Mouse (Mus musculus) intestine, embryonic 16.5 days (tissue): Measurements from ENCODE around the gene Slc12a7. TPM values are rescaled to one million over a fixed set of nuclear protein-coding genes. Genes with fewer than 3 reads are reported as not detected.

Experiments used
- ATAC-seq: fragments of 200-750 bp; cut with Nextera tagmentation; 2 replicates; pipeline ENCODE4 v1.8.0; 2017; ENCODE audit warnings: moderate TSS enrichment, moderate library complexity
- H3K27ac ChIP-seq: fragments of 300-500 bp; sonication (generic); 2 replicates; pipeline ENCODE4 v1.5.1; 2014; ENCODE audit warnings: mild to moderate bottlenecking, low read length
- H3K27me3 ChIP-seq: fragments of 300-500 bp; sonication (generic); replicated peaks from 2 replicates; pipeline ENCODE4 v1.6.1; 2014; ENCODE audit warnings: low read length, control low read depth, mixed read lengths; ENCODE audit not compliant: control insufficient read depth, insufficient read depth
- H3K36me3 ChIP-seq: fragments of 300-500 bp; sonication (generic); 2 replicates; pipeline ENCODE4 v1.6.1; 2014; ENCODE audit warnings: low read length, control low read depth; ENCODE audit not compliant: control insufficient read depth, insufficient read depth
- H3K4me1 ChIP-seq: fragments of 300-500 bp; sonication (generic); 2 replicates; pipeline ENCODE4 v1.6.1; 2014; ENCODE audit warnings: low read length, control low read depth, mixed read lengths; ENCODE audit not compliant: control insufficient read depth, insufficient read depth
- H3K4me2 ChIP-seq: fragments of 300-500 bp; sonication (generic); 2 replicates; pipeline ENCODE4 v1.6.1; 2014; ENCODE audit warnings: low read depth, low read length, control low read depth
- H3K4me3 ChIP-seq: fragments of 300-500 bp; sonication (generic); 2 replicates; pipeline ENCODE4 v1.5.1; 2014; ENCODE audit warnings: mild to moderate bottlenecking, low read length
- H3K9ac ChIP-seq: fragments of 300-500 bp; sonication (generic); 2 replicates; pipeline ENCODE4 v1.6.1; 2014; ENCODE audit warnings: low read depth, low read length
- H3K9me3 ChIP-seq: fragments of 300-500 bp; sonication (generic); 2 replicates; pipeline ENCODE4 v1.6.1; 2016; ENCODE audit warnings: low read length, control low read depth; ENCODE audit not compliant: control insufficient read depth
- WGBS: fragments of 180-500 bp; shearing (Covaris S2); extraction: QIAGEN DNeasy Blood & Tissue Kit; methylation state at CpG from one replicate; pipeline ENCODE4 v1.1.7; 2014; 5-methylcytosine and 5-hydroxymethylcytosine counted together
- polyA plus RNA-seq: library from polyadenylated mRNA; unstranded; fragments of >200 nt; fragmentation: Nextera tagmentation; extraction: Ambion mirVana; gene quantifications from 2 replicates; pipeline ENCODE4 v1.2.1, GENCODE M21; 2015

The Slc12a7 gene
- polyA plus RNA-seq, 1 experiment from 2014 or later, result 28.7 TPM

DNA sequence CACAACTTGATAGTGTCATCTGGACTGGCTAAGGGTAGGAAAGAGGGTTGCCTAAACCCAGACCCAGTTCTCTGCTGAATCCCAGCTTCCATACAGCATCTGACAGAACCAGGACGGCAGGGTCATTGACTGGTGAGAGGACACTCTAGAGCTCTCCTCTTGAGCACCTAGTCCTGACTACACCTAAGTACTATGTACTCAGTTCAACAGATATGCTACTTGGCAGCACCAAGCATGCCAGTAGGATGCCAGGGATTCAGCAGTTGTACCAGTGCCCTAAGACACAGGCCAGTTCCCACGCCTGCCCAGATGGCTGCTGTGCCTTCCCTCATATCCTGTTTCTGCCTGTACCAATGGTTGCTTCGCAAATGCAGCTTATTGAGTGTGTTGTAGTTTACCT, 80.0 kb downstream of the Slc12a7 start:
- Histone ChIP-seq H3K4me2 (no peak overlapping the region), H3K4me3 (no peak overlapping the region), H3K36me3 (peaks cover 6% of the 10 kb centered on the region), H3K27me3 (no peaks in the 10 kb centered on the region), H3K27ac (no peak overlapping the region), H3K9me3 (no peaks in the 10 kb centered on the region), H3K9ac (no peak overlapping the region), H3K4me1 (no peaks in the 10 kb centered on the region)
- no peak for ATAC-seq
- 90% methylated on average over 3 of the region's 3 CpGs for WGBS

DNA sequence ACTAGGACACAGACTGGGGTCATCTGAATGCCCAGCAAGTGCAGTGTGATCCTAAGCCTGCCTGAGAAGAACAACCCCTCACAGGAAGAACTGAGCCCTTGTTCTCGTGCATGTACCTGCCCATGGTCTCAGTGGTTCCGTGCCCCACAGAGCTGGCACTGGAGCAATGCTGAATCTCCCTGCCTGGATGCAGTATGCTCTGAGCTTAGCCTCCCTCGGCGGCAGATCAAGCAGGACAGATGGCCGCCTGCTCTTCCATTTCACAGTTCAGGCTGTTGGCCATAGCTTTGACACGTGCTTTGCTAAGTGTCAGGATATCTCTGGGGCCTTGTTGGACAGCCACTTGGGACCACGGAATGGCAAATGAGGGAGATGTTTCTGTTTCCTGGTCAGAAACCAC, 81.3 kb downstream of the Slc12a7 start:
- Histone ChIP-seq H3K27me3 (no peaks in the 10 kb centered on the region), H3K4me3 (no peak overlapping the region), H3K4me1 (no peaks in the 10 kb centered on the region), H3K9ac (no peak overlapping the region), H3K4me2 (no peak overlapping the region), H3K9me3 (no peaks in the 10 kb centered on the region), H3K36me3 (peaks cover 6% of the 10 kb centered on the region), H3K27ac (no peak overlapping the region)
- WGBS, result 94% methylated on average over 7 of the region's 7 CpGs
- ATAC-seq, result no peak

DNA sequence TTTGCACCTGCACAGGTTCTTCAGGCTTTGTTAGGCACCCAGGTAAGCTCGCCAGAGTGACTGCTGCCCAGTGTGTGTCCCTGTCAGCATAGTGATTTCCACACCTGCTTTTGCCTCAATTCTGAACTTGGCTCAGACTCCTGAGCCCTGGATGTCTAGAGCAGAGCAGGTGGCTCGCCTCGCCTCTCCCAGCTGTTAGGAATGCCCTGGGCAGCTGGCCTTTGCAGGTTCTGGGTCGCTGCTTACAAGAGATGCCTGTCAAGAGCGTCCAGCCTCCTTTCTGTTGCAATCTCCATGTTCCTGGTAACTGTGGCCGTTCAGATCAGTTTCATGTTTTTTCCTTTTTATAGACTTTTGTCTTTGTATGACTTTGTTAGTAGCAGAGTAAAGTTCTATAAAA, 83.4 kb downstream of the Slc12a7 start:
- Histone ChIP-seq H3K9ac (no peak overlapping the region), H3K4me2 (no peak overlapping the region)
- no peak for ATAC-seq

DNA sequence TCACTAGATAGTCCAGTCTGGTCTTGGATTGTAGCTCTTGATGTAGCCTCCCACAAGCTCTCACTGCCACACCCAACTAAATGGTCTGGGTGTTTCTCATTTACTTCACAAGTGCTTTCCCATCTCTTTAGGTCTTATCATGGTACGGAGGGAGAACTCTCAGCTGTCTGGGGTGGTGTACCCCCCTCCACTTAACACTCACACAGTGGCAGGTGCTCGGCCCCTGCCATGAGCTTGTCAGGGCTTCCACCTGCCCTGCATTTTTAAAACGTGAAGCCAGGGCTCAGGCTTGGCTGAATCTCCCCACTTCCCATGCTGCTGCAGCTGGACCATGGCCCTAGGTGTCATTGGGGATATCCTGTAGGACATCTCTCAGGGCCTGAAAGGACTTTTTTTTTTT, 86.0 kb downstream of the Slc12a7 start:
- ATAC-seq, result no peak
- H3K9ac ChIP-seq, result no peak overlapping the region
- H3K27ac ChIP-seq, result no peak overlapping the region
- no peak overlapping the region for H3K4me3 ChIP-seq
- H3K9me3 ChIP-seq, result no peaks in the 10 kb centered on the region
- peaks cover 6% of the 10 kb centered on the region; the same call in 1 of the 2 replicates for H3K4me1 ChIP-seq
- H3K27me3 ChIP-seq, result no peaks in the 10 kb centered on the region
- H3K36me3 ChIP-seq, result peaks cover 6% of the 10 kb centered on the region
- H3K4me2 ChIP-seq, result no peak overlapping the region
- WGBS, result 65% methylated on average over 3 of the region's 3 CpGs

More for the DNA sequence above, 83.4 kb downstream of the Slc12a7 start:
- Histone ChIP-seq H3K27ac (no peak overlapping the region), H3K9me3 (no peaks in the 10 kb centered on the region), H3K27me3 (no peaks in the 10 kb centered on the region), H3K4me3 (no peak overlapping the region), H3K4me1 (no peaks in the 10 kb centered on the region), H3K36me3 (peaks cover 6% of the 10 kb centered on the region)
- WGBS, result 82% methylated on average over 6 of the region's 6 CpGs

DNA sequence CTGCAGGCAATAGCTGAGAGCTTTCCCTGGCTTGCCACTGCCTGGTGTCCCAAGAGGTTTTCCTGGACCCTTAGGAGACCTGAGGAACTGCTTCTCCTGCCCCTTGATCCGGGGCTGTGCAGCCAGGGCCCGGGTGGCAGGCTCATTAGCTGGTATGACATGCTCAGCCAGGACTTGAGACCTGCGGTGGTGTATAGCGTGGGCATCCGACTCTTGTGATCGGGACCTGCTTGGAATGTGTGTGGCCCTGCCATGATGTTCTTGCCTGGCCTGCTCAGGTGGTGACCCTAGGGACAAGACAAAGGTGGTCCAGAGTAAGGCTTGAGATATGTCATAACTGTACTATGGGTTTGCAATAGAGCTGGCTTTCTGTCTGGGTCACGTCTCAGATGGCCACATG, 88.4 kb downstream of the Slc12a7 start:
- no peak overlapping the region for H3K4me3 ChIP-seq
- no peak overlapping the region for H3K27ac ChIP-seq
- no peaks in the 10 kb centered on the region for H3K9me3 ChIP-seq
- no peak for ATAC-seq
- H3K36me3 ChIP-seq, result no peaks in the 10 kb centered on the region; the same call in 1 of the 2 replicates
- WGBS, result 85% methylated on average over 7 of the region's 7 CpGs
- H3K4me2 ChIP-seq, result no peak overlapping the region
- peaks cover 7% of the 10 kb centered on the region; the same call in 1 of the 2 replicates for H3K4me1 ChIP-seq
- no peak overlapping the region for H3K9ac ChIP-seq
- no peaks in the 10 kb centered on the region for H3K27me3 ChIP-seq

DNA sequence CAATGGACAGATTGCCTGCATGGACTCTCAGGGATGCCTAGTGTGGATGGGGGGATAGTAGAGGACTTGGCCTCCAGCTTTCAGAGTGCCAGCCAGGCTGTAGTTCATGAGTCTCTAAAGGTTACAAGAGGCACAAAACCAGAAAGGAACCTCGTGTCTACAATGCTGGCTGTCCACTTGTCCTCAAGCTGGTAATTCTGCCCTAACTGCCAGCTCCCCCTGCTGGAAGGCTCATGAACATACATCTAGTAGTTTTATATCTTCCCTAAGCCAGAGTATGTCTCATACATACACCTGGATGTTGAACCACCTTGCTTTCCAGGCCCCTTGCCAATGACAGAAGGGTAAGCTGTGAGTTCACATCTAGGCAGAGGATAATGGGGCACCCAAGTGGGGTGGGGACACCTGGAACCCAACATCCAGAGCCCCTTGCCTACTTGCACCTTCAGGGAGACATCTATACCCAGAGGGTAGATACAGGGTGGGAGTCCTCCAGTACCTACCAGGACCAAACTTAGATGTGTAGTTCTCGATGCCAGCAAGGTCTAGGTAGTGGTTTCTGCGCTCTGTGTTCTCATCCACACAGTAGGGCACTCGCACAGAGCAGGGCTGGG, 89.4 kb downstream of the Slc12a7 start:
- no peak overlapping the region for H3K9ac ChIP-seq
- H3K27ac ChIP-seq, result no peak overlapping the region
- WGBS, result 59% methylated on average over 4 of the region's 4 CpGs
- H3K4me3 ChIP-seq, result no peak overlapping the region
- H3K27me3 ChIP-seq, result no peaks in the 10 kb centered on the region
- H3K4me2 ChIP-seq, result no peak overlapping the region
- H3K36me3 ChIP-seq, result no peaks in the 10 kb centered on the region
- H3K9me3 ChIP-seq, result no peaks in the 10 kb centered on the region
- H3K4me1 ChIP-seq, result peaks cover 7% of the 10 kb centered on the region; the same call in 1 of the 2 replicates
- ATAC-seq, result peak; percentile 36

DNA sequence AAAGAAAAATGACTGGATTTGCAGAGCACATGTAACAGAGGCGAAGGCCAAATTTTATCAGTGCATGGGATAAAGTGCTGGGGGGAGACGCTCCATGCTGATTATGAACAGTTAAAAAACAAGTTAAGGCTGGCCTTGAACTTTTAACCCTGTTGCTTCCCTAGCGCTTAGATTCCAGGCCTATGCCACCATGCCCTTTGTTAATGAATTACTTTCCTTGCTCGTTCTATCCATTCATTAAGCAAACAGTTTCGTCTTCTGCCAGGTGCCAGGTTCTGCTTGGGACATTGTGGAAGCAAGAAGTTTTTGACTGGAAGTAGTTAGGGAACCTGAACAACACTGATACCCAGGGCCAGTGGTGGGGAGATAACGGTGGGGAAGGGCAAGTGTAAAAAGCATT, 90.8 kb downstream of the Slc12a7 start:
- Histone ChIP-seq H3K36me3 (no peaks in the 10 kb centered on the region), H3K27me3 (no peaks in the 10 kb centered on the region), H3K9ac (no peak overlapping the region), H3K4me3 (no peak overlapping the region), H3K9me3 (no peaks in the 10 kb centered on the region), H3K27ac (no peak overlapping the region), H3K4me1 (peaks cover 7% of the 10 kb centered on the region; the same call in 1 of the 2 replicates), H3K4me2 (no peak overlapping the region)
- 0 out of 2 replicates have a peak, but pooled peaks have one; percentile 26 for ATAC-seq
- WGBS, result 56% methylated on average over 6 of the region's 6 CpGs

DNA sequence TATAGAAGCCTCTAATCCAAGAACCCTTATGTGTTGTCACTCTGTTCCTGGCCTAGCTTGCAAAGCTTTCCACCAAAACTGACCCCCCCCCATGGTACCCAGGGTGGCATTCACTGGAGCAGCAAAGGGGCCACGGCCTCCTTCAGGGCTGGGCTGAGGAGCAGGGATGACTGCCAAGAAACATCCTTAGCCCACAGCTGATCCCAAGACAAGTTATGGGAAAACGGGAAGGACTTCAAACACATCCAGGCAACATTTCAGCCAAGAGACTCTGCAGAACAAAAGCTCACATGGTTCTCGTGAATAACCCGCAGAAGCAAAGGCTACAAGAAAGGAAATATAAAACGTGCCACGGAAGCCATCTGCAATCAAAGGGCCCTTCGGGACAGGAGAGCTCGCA, 94.3 kb downstream of the Slc12a7 start:
- no peaks in the 10 kb centered on the region for H3K36me3 ChIP-seq
- peaks cover 7% of the 10 kb centered on the region; the same call in 1 of the 2 replicates for H3K4me1 ChIP-seq
- H3K4me3 ChIP-seq, result no peak overlapping the region
- 80% methylated on average over 8 of the region's 8 CpGs for WGBS
- no peak for ATAC-seq
- no peak overlapping the region for H3K9ac ChIP-seq
- H3K27ac ChIP-seq, result no peak overlapping the region
- no peaks in the 10 kb centered on the region for H3K9me3 ChIP-seq
- no peak overlapping the region for H3K4me2 ChIP-seq
- H3K27me3 ChIP-seq, result no peaks in the 10 kb centered on the region

DNA sequence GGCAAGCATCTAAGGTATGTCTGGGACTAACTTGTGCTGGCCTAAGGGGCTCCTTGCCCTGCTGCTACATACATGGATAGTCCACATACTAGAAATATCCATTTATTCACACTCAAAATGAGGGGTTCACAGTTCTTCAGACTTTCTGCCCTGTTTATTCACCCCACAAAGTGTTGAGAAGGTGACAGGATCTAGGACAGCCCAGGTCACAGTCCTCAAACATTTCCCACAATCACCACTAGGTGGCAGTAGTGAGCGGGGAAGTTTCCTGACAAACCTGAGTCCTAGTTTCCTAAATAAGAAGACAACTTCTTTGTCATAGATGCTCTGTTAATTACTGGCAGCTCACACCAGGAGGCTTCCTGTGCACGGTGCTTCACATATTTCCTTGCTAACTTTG, 98.6 kb downstream of the Slc12a7 start:
- no peak overlapping the region for H3K4me3 ChIP-seq
- H3K27ac ChIP-seq, result no peak overlapping the region
- no peak overlapping the region for H3K4me2 ChIP-seq
- 1% methylated on average over 2 of the region's 2 CpGs for WGBS
- H3K9me3 ChIP-seq, result no peaks in the 10 kb centered on the region
- no peaks in the 10 kb centered on the region for H3K4me1 ChIP-seq
- ATAC-seq, result peak; percentile 50
- H3K27me3 ChIP-seq, result no peaks in the 10 kb centered on the region
- no peak overlapping the region for H3K9ac ChIP-seq
- H3K36me3 ChIP-seq, result no peaks in the 10 kb centered on the region

DNA sequence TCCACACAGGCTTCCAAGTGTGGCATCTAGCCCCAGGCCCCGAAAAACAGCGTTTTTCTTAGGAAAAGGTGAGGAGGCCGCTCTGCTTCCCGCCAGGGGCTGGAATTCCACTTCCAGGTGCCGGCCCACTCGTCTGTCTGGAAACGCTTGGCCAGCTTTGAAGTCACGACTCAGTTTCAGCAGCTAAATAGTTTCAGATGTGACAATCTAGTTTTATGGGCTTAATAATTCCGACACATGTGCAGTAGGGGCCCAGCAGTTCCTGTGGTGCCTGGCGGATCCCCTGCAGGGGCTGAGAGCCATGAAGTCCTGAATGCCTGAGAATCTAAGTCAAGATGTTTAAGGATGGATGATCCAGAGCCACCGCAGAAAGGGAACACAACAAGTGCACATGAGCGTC, 100.9 kb downstream of the Slc12a7 start:
- no peaks in the 10 kb centered on the region for H3K9me3 ChIP-seq
- no peak overlapping the region for H3K9ac ChIP-seq
- H3K27me3 ChIP-seq, result no peaks in the 10 kb centered on the region
- ATAC-seq, result no peak
- no peaks in the 10 kb centered on the region for H3K36me3 ChIP-seq
- peaks cover 4% of the 10 kb centered on the region; the same call in 1 of the 2 replicates for H3K4me1 ChIP-seq
- H3K4me2 ChIP-seq, result no peak overlapping the region
- 56% methylated on average over 12 of the region's 12 CpGs for WGBS
- no peak overlapping the region for H3K4me3 ChIP-seq
- no peak overlapping the region for H3K27ac ChIP-seq
